In the genomic region with DNA sequence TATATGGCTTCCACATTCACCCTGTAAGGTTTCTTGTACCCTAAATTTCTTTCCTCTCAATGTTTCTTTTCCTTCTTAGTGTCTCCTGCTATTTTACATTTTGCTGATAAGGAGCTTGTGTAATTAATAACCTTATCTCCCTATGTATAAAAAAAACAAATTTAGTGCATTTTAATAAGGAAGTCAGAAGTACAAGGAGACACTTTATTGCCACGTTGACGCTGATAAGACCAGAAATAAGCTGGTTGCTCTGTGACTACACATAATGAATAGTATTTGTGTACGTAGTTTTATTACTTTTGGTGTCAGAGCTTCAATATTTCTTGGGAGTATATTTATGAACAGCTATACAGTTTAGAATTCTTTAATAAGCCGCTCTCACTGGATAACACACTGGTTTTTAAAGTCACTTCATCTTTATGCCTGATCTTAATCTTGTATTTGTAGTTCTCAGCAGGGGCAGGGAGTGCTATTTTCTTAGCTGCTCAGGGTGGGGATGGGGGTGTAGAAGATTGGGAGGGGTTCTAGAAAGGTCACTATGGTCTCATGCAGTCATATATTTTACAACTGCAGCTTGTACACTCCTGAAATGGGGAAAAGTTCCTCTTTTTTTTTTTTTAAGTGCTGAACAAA, we compare ENCODE assay signal across 12 mouse cellular contexts.
"Had no signal": no experiment of that assay in that cellular context is flagged by ENCODE, and none has a peak within 500 bp of the region (broad histone marks: within the 10 kb centered on the region; RNA-seq: fewer than 3 reads in every experiment).

No protein-coding gene starts in this region.

- DNase-seq: kidney, adult 8-10 months; kidney, postnatal 36 days; layer of hippocampus, adult 9-11 months; layer of hippocampus, postnatal 36 days; liver; liver, embryonic 13.5 days; liver, postnatal 0 days; right cerebral cortex, postnatal 4 days; spleen, adult 18-20 months had no signal

- H3K27me3 ChIP-seq: limb, embryonic 12.5 days; midbrain, embryonic 15.5 days; neural tube, embryonic 12.5 days had no signal

- H3K36me3 ChIP-seq: limb, embryonic 12.5 days; liver, embryonic 13.5 days; midbrain, embryonic 15.5 days; neural tube, embryonic 12.5 days had no signal

- H3K4me2 ChIP-seq: liver, embryonic 13.5 days; midbrain, embryonic 15.5 days; neural tube, embryonic 12.5 days had no signal

- H3K9ac ChIP-seq: limb, embryonic 12.5 days; liver, embryonic 13.5 days; liver, postnatal 0 days; midbrain, embryonic 15.5 days; neural tube, embryonic 12.5 days had no signal

- ATAC-seq: liver, postnatal 0 days; midbrain, embryonic 15.5 days had no signal

- H3K4me3 ChIP-seq: limb, embryonic 12.5 days; liver, embryonic 13.5 days; midbrain, embryonic 15.5 days; neural tube, embryonic 12.5 days had no signal

- H3K27ac ChIP-seq: liver, embryonic 13.5 days; midbrain, embryonic 15.5 days; neural tube, embryonic 12.5 days had no signal

- H3K9me3 ChIP-seq: limb, embryonic 12.5 days; liver, embryonic 13.5 days; midbrain, embryonic 15.5 days; neural tube, embryonic 12.5 days had no signal
